Comparison of ENCODE assay signal across 8 mouse cellular contexts in the genomic region with DNA sequence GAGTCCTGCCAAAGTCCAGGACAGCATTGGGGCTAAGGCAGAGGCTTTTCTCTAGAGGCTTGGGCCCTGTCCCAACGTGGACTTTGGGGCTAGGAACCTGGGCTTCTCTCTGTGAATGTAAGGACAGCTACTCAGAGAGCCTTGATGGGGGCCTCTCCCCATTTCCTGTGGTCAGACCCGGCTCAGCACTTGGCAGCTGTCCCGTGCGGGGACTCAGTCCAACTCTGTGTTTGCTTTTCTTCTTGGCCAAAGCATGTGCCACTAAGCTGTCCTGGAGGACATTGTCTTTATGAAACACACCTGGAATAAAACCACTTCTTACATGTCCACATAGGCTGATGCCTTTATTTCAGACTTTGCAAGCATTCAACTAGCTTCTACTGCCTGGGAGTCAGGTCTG. TPM values are rescaled to one million over a fixed set of nuclear protein-coding genes. Genes with fewer than 3 reads are reported as not detected.
DNase-seq lines count a peak whose midpoint lies in the region; ATAC-seq lines count a peak whose summit lies in the region.

No protein-coding gene starts in this region.

- H3K36me3 ChIP-seq in forebrain, embryonic 13.5 days (ENCODE audit: poor library complexity, severe bottlenecking), result peaks cover 30% of the 10 kb centered on the region
- no peaks in the 10 kb centered on the region for H3K36me3 ChIP-seq in forebrain, embryonic 11.5 days (ENCODE audit: control insufficient read depth, insufficient read depth, low read length)
- no peaks in the 10 kb centered on the region; the same call in 1 of the 2 replicates for H3K36me3 ChIP-seq in midbrain, embryonic 16.5 days (ENCODE audit: control insufficient read depth, insufficient read depth, low read length)
- H3K36me3 ChIP-seq in midbrain, embryonic 11.5 days (ENCODE audit: control insufficient read depth, insufficient read depth, low read length), result peaks cover 2% of the 10 kb centered on the region; the same call in 1 of the 2 replicates
- no peaks in the 10 kb centered on the region for H3K36me3 ChIP-seq in kidney, embryonic 15.5 days

- no peak overlapping the region for H3K4me3 ChIP-seq in forebrain, embryonic 13.5 days
- no peak overlapping the region for H3K4me3 ChIP-seq in forebrain, embryonic 11.5 days (ENCODE audit: low read depth, low read length)
- no peak overlapping the region for H3K4me3 ChIP-seq in midbrain, embryonic 16.5 days (ENCODE audit: low read depth, low read length)
- H3K4me3 ChIP-seq in midbrain, embryonic 11.5 days (ENCODE audit: low read depth, low read length), result no peak overlapping the region
- H3K4me3 ChIP-seq in kidney, embryonic 15.5 days (replicated peaks), result no peak overlapping the region

- no peak for ATAC-seq in forebrain, embryonic 13.5 days
- no peak for ATAC-seq in forebrain, embryonic 11.5 days (replicated peaks; ENCODE audit: low FRiP score)
- ATAC-seq in midbrain, embryonic 16.5 days, result no peak
- ATAC-seq in midbrain, embryonic 11.5 days (ENCODE audit: low FRiP score), result no peak
- 0 out of 2 replicates have a peak, but pooled peaks have one; percentile 31 for ATAC-seq in kidney, embryonic 15.5 days (replicated peaks; ENCODE audit: low FRiP score)

- H3K27ac ChIP-seq in forebrain, embryonic 13.5 days, result peak overlapping the region; percentile 36; the same call in 1 of the 2 replicates
- no peak overlapping the region for H3K27ac ChIP-seq in forebrain, embryonic 11.5 days (ENCODE audit: low read depth, low read length)
- peak overlapping the region; percentile 12; the same call in 1 of the 2 replicates for H3K27ac ChIP-seq in midbrain, embryonic 16.5 days (ENCODE audit: low read length)
- no peak overlapping the region for H3K27ac ChIP-seq in midbrain, embryonic 11.5 days (ENCODE audit: low read depth, low read length)
- H3K27ac ChIP-seq in kidney, embryonic 15.5 days, result peak overlapping the region; percentile 51; the same call in 1 of the 2 replicates

- H3K27me3 ChIP-seq in forebrain, embryonic 13.5 days, result no peaks in the 10 kb centered on the region
- no peaks in the 10 kb centered on the region for H3K27me3 ChIP-seq in forebrain, embryonic 11.5 days (ENCODE audit: control insufficient read depth, insufficient read depth, low read length)
- H3K27me3 ChIP-seq in midbrain, embryonic 16.5 days (ENCODE audit: control insufficient read depth, insufficient read depth, low read depth, low read length), result no peaks in the 10 kb centered on the region
- no peaks in the 10 kb centered on the region for H3K27me3 ChIP-seq in midbrain, embryonic 11.5 days (ENCODE audit: control insufficient read depth, insufficient read depth, low read length)
- H3K27me3 ChIP-seq in kidney, embryonic 15.5 days, result no peaks in the 10 kb centered on the region

- DNase-seq in forebrain, embryonic 11.5 days (ENCODE audit: low spot score), result no peak
- DNase-seq in midbrain, embryonic 11.5 days (ENCODE audit: low spot score, missing footprints), result no peak
- DNase-seq in ovary, postnatal 14 days (ENCODE audit: low spot score), result peak; percentile 55
- DNase-seq in natural killer cell, adult 2 months (ENCODE audit: low spot score in 2 of 2), result no peak
- no peak for DNase-seq in embryo, embryonic 10 days (ENCODE audit: low spot score)

- no peak overlapping the region for H3K4me2 ChIP-seq in forebrain, embryonic 13.5 days
- H3K4me2 ChIP-seq in forebrain, embryonic 11.5 days (ENCODE audit: low read depth, low read length, severe bottlenecking), result no peak overlapping the region
- H3K4me2 ChIP-seq in midbrain, embryonic 16.5 days (ENCODE audit: low read length), result no peak overlapping the region
- no peak overlapping the region for H3K4me2 ChIP-seq in midbrain, embryonic 11.5 days
- 0 out of 2 replicates have a peak overlapping the region, but pooled peaks have one; percentile 1 for H3K4me2 ChIP-seq in kidney, embryonic 15.5 days

- 0 out of 2 replicates have a peak, but pooled peaks cover 10% of the 10 kb centered on the region for H3K4me1 ChIP-seq in forebrain, embryonic 13.5 days
- no peaks in the 10 kb centered on the region for H3K4me1 ChIP-seq in forebrain, embryonic 11.5 days (replicated peaks; ENCODE audit: control insufficient read depth, insufficient read depth, low read length)
- H3K4me1 ChIP-seq in midbrain, embryonic 16.5 days (ENCODE audit: control insufficient read depth, insufficient read depth, low read length), result peaks cover 10% of the 10 kb centered on the region
- H3K4me1 ChIP-seq in midbrain, embryonic 11.5 days (ENCODE audit: control insufficient read depth, insufficient read depth, low read length), result no peaks in the 10 kb centered on the region
- H3K4me1 ChIP-seq in kidney, embryonic 15.5 days, result peaks cover 40% of the 10 kb centered on the region

- no peak overlapping the region for H3K9ac ChIP-seq in forebrain, embryonic 13.5 days
- H3K9ac ChIP-seq in forebrain, embryonic 11.5 days (ENCODE audit: low read length), result no peak overlapping the region
- H3K9ac ChIP-seq in midbrain, embryonic 16.5 days (ENCODE audit: low read depth, low read length), result no peak overlapping the region
- no peak overlapping the region for H3K9ac ChIP-seq in midbrain, embryonic 11.5 days (ENCODE audit: low read length)
- no peak overlapping the region for H3K9ac ChIP-seq in kidney, embryonic 15.5 days

- H3K9me3 ChIP-seq in forebrain, embryonic 13.5 days (replicated peaks), result no peaks in the 10 kb centered on the region
- H3K9me3 ChIP-seq in forebrain, embryonic 11.5 days (ENCODE audit: control insufficient read depth, low read length), result no peaks in the 10 kb centered on the region
- H3K9me3 ChIP-seq in midbrain, embryonic 16.5 days (replicated peaks; ENCODE audit: control insufficient read depth, low read length, poor library complexity, severe bottlenecking), result no peaks in the 10 kb centered on the region
- H3K9me3 ChIP-seq in midbrain, embryonic 11.5 days (ENCODE audit: control insufficient read depth, low read length), result no peaks in the 10 kb centered on the region
- no peaks in the 10 kb centered on the region for H3K9me3 ChIP-seq in kidney, embryonic 15.5 days (replicated peaks)

- 68% methylated on average over 4 of the region's 4 CpGs for WGBS in forebrain, embryonic 13.5 days
- 82% methylated on average over 4 of the region's 4 CpGs for WGBS in forebrain, embryonic 11.5 days
- 59% methylated on average over 4 of the region's 4 CpGs for WGBS in midbrain, embryonic 16.5 days
- WGBS in midbrain, embryonic 11.5 days, result 68% methylated on average over 4 of the region's 4 CpGs
- 39% methylated on average over 4 of the region's 4 CpGs for WGBS in kidney, embryonic 15.5 days

RNA-seq across cellular contexts. Expression of a gene that starts 40.1 kb away (rescaled TPM):
- 20.2 and 23.8 TPM in 2 replicates for polyA plus RNA-seq in forebrain, embryonic 13.5 days (2015; fragmentation: Nextera tagmentation; extraction: Ambion mirVana)
- 29.9 and 33.1 TPM in 2 replicates for polyA plus RNA-seq in forebrain, embryonic 11.5 days (2014; fragmentation: Nextera tagmentation; extraction: Ambion mirVana)
- polyA plus RNA-seq in midbrain, embryonic 16.5 days (2015; fragmentation: Nextera tagmentation; extraction: Ambion mirVana), result 25.2 and 26.2 TPM in 2 replicates
- 29.8 and 30.4 TPM in 2 replicates for polyA plus RNA-seq in midbrain, embryonic 11.5 days (2014; fragmentation: Nextera tagmentation; extraction: Ambion mirVana)
- 28.7 and 29.0 TPM in 2 replicates for polyA plus RNA-seq in kidney, embryonic 15.5 days (2015; fragmentation: Nextera tagmentation; extraction: Ambion mirVana)

RNA-seq across cellular contexts. Expression of a gene that starts 40.6 kb away (rescaled TPM):
- polyA plus RNA-seq in forebrain, embryonic 13.5 days (2015; fragmentation: Nextera tagmentation; extraction: Ambion mirVana), result 434 and 477 TPM in 2 replicates
- 400 and 407 TPM in 2 replicates for polyA plus RNA-seq in forebrain, embryonic 11.5 days (2014; fragmentation: Nextera tagmentation; extraction: Ambion mirVana)
- 252 and 253 TPM in 2 replicates for polyA plus RNA-seq in midbrain, embryonic 16.5 days (2015; fragmentation: Nextera tagmentation; extraction: Ambion mirVana)
- polyA plus RNA-seq in midbrain, embryonic 11.5 days (2014; fragmentation: Nextera tagmentation; extraction: Ambion mirVana), result 361 and 378 TPM in 2 replicates
- 312 and 331 TPM in 2 replicates for polyA plus RNA-seq in kidney, embryonic 15.5 days (2015; fragmentation: Nextera tagmentation; extraction: Ambion mirVana)

Comparison
In these comparisons a context has a peak if more than half of its experiments do, and no peak if none do; other contexts are left out.
1. H3K27ac ChIP-seq: peak in forebrain, embryonic 13.5 days (single experiment), midbrain, embryonic 16.5 days (single experiment) and kidney, embryonic 15.5 days (single experiment); none in forebrain, embryonic 11.5 days (single experiment) and midbrain, embryonic 11.5 days (single experiment).